Mouse (Mus musculus) stomach, postnatal 0 days (tissue): ENCODE data around the gene Pigu.

Source experiments
- CTCF ChIP-seq: IDR thresholded peaks from 2 replicates; pipeline ENCODE4 v1.5.1; 2016; ENCODE audit warnings: antibody characterized with exemption, low read depth, mild to moderate bottlenecking, moderate library complexity
- EP300 ChIP-seq: optimal IDR thresholded peaks from 2 replicates; pipeline ENCODE3; 2016; ENCODE audit warnings: antibody characterized with exemption

DNA sequence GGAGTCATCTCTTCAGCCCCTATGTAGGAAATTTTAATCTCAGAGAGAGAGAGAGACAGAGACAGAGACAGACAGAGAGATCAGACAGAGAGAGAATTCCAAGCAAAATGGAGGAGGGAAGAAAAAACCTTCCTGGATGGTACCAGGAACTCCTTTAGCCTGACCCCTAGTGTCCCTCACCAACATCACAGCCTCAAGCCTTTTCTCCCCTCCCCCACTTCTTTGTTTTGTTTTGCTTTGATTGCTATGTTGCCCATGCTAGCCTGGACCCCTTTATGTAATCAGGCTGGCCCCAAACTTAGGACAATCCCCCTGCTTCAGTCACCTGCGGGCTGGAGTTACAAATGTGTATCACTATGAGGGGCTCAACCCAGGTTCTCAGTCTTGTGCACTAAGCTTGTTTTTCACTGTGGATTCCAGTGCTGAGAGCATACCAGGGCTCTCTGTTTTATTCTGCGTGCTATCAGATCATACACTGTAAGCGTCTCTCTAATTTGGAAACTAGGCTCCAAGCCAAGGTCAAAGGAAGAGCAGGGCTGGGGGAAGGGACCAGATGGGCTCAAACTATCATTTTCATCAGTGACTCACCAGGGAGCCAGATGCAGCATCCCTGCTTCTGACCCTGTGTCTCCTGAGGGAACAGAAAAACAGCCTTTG is 48.2 kb downstream of the Pigu start:
- TF ChIP-seq CTCF: peak; percentile 65
- peak; percentile 49 for TF ChIP-seq EP300
